Mouse (Mus musculus) spleen, adult 2 months (tissue): Measurements from ENCODE around the gene Hsd17b11.

ENCODE experiments used
- CTCF ChIP-seq: fragments of 200-500 bp; IDR thresholded peaks from 2 replicates; pipeline ENCODE4 v1.5.1; 2011; ENCODE audit warnings: mild to moderate bottlenecking, inconsistent platforms; ENCODE audit not compliant: insufficient read depth, insufficient read length, insufficient replicate concordance; ENCODE audit errors: extremely low read depth
- POLR2A ChIP-seq: fragments of 200-500 bp; IDR thresholded peaks from 2 replicates; pipeline ENCODE4 v1.6.1; 2011; ENCODE audit warnings: low read depth, low read length, inconsistent platforms

DNA sequence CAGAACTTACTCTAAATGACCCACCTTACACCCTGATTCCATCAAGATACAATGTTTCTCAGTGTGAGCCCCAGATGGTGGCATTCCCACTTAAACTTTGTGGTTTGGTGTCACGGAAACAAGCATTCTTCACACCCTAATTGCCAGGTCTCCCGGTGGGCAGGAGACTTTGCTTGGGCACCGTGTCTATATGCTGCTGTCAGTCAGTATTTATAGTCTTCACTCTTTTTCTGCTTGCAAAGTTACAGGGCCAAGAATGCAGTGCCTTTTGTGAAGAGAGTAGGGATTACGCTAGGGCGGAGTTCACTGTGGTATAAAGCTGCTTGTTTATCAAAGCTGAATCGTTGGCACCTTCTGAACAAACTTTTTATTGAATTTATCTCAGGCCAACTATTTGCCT lies 78.5 kb downstream of the Hsd17b11 start:
- no peak for TF ChIP-seq CTCF
- no peak for TF ChIP-seq POLR2A
